Mouse (Mus musculus) thymus, adult 2 months (tissue): ENCODE results near the gene Ptprd.

Source experiments
- CTCF ChIP-seq: fragments of 200-500 bp; IDR thresholded peaks from 2 replicates; pipeline ENCODE4 v1.5.1; 2012; ENCODE audit warnings: mild to moderate bottlenecking, control low read depth, low read length, moderate library complexity, borderline replicate concordance; ENCODE audit not compliant: control insufficient read depth, poor library complexity, insufficient read depth; ENCODE audit errors: extremely low read depth
- POLR2A ChIP-seq: fragments of 200-500 bp; IDR thresholded peaks from 2 replicates; pipeline ENCODE4 v1.6.1; 2012; ENCODE audit warnings: mild to moderate bottlenecking, low read length, control low read depth, moderate library complexity; ENCODE audit not compliant: control insufficient read depth, poor library complexity, insufficient read depth; ENCODE audit errors: extremely low read depth

DNA sequence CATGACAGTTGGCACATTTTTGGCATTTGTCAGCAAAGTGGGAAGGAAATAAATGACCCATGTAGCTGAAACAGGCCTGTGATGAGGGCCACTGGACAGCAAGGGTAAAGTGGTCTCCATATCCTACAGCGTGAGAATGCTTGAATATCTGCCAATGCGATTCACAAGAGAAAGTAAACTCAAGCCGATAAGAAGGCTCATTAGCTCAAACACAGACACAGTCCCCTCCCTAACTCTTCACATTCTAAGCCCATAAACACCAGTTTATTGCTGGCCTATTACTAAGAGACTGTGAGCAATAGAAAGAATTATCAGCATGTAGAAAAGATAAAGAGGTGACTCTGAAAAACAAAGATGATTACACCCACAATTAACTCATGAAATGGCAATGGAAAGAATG is 1970.6 kb downstream of the Ptprd start:
- TF ChIP-seq CTCF (no peak), POLR2A (no peak)
